Mouse (Mus musculus): ENCODE measurements around the gene Spata25. TPM values are rescaled to one million over a fixed set of nuclear protein-coding genes. Genes with fewer than 3 reads are reported as not detected.

Spata25 gene
- polyA plus RNA-seq (2014; fragmentation: Illumina TruSeq; extraction: RNeasy Lipid Tissue Mini Kit (QIAGEN cat#74804); ENCODE audit: low read depth, low replicate concordance) = 15.7 TPM

DNA sequence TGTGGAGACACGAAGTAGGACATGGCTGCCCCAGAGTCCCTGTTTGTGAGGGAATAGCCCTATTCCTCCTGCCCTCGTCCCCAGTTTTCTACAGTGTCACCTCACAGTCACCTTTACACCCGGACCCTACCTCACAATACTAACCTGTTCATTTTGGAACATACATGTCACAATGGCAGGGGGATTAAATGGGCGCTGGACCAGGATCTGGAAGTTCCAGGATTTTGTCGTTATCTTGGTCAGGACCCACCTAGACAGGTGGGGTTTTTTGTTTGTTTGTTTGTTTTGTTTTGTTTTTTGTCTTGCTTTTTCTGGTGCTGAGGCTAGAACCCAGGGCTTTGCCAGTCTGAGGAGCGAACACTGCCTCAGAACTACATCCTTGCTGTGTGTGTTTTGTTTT lies at the start of gene Spata25:
Gene Spata25, minus strand, starts transcription at position 101 of the 400 bp plus-strand sequence.

DNA sequence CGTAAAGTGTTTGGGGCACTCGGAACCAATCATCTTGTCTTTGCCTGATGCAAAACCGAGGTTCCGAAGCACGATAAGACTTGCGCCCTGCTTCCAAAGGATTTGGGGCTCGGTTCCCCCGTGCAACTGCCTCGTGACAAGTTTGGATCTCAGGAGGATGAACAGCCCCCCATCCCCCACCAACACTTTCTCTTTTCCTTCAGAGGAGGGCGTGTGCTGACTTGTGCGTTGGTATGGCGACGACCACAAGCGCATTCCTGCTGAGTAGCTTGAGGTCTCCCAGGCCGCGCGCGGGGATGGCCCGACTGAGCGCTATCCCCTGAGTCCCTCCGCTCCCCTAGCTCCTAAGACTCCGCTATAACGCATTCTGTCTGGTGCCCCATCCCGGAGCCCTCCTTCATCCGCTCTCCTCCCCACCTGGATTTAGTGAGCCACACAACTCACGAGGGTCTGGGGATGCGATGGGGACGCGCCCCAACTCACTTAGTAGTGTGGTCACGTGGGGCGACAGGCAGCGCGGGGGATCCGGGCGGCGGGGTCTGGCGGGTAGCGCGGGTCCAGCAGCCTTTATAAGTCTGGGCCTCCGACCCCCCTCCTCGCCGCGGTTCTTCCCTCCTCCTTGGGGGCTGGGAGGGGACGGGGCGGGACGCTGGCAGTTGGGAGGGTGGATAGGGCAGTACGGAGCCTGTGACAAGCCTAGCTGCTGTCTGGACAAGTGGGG lies 28.9 kb upstream of the Spata25 start, which contains the start of gene Pltp:
Gene Pltp, minus strand, starts transcription at position 611 of the 721 bp plus-strand sequence.

DNA sequence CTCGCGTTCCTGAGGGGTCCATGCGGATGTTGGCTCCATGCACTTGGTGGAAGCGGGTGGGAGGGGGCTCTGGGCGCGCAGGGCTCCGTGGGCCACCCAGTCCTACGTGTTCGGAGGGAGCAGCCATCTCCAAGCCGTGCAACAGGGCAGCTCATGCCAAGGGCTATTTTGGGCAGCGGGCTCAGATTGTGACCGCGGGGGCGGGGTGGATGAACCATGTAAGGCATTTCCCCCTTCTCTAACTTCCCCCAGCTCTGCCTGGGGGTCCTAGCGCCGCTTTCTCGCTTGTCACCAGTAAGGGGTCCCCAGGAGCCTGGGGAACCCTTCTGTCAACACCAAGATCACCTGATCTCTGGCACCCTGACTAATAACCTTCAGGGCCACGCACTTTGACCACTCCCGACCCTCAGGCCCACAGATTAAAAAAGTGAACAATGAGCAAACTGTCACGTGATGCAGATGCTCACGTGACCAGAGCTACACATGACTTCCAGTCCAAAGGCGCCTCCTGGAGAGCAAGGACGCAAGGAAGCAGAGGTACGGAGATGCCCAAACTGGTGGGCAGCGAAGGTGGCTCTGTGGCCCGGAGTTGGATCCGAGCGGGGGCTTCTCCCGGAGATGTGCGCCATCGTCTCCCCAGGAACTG lies 5.1 kb upstream of the Spata25 start, which contains the start of gene Neurl2:
Gene Neurl2, minus strand, starts transcription at position 143 of the 646 bp plus-strand sequence.

DNA sequence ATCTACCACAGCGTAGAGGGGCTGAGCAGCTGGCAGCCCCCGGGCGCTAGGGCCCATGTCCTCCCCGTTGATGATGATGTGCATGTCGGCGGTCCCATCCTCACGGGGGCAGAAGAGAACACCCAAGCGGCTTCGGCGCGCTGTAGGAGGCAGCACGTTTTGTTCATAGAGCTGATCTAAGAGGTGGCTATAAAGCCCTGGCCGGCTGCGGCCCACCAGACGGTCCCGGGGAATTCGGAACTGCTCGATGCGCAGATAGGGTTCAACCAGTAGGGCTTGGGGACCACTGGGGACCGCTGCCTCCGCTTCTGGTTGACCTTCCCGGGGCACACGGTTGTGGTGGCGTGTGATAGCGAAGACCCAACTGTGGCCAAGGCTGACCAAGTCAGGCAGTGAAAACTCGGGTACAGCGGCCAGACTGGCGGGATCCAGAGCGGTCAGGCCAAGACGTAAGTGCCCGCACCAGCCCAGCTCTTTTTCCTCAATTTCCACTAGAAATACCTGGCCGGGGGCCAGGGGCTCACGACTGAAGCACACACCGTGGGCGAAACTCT lies 4.5 kb upstream of the Spata25 start, which contains the start of gene Ctsa:
Gene Ctsa, plus strand, starts transcription at position 126 of the 554 bp plus-strand sequence.

DNA sequence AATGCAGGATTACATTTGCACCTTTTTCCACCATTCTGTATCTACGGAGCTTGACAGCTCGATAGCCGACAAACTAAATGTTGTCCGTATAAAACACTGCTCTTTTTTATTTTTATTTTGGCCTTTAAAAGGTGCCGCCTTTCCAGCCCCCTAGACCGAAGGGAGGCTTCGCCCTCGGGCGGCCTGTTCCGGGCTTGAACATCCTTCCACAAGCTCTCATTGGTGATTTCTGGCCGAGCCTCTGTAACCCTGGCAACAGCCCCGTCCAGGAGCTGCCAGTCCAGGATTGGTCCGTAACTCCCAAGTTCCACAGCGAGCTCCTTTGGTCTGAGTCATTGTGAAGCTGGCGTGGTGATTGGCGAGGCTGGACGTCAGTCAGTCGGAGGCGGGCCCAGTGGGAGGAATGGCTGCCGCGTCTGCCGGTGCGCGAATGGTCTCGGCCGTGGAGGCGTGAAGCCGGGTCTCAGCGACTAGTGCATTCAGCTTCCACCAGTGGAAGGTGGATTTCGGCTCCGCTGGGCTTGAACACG lies 5.6 kb downstream of the Spata25 start, which contains the start of gene Zswim1:
Gene Zswim1, plus strand, starts transcription at position 51 of the 530 bp plus-strand sequence.

DNA sequence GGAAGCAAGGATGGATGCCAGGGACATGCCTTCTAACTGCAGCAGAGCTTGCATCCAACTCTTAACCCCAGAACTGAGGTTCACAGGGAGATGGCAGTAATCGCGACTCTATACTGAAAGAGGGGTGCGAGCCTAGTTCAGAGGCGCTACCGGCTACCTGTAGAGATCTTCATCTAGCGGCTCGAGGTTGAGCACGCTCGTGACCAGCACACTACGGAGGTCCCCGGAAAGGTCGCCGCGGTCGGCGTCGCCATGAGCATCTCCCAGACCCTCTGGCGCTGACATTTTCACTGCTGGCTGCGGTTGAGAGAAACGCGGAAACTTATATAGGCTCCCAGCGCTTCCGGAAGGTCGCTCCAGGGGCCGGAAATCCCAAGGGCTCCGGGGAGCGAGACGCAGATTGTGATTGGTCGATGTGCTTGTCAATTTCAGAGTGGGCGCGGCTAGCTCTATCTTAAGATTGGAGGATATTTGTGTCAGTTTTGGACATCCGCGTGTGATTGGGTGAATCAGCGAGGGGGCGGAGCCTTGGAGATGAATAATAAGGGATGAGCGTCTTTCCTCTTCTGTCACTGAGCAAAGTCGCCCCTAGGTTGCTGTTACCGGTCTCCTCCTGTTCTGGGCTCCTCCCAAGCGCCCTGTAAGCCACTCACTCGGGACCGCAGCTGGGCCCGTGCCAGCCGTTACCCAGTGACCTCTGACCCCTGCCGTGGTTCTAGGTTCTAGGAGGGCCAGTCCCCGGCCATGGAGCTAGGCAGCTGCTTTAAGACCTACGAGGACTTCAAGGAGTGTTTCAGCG lies 23.6 kb downstream of the Spata25 start, which contains the start of the genes Acot8 and Zswim3:
Gene Acot8, minus strand, starts transcription at position 350 of the 799 bp plus-strand sequence.
Gene Zswim3, plus strand, starts transcription at position 566 of the 799 bp plus-strand sequence.

DNA sequence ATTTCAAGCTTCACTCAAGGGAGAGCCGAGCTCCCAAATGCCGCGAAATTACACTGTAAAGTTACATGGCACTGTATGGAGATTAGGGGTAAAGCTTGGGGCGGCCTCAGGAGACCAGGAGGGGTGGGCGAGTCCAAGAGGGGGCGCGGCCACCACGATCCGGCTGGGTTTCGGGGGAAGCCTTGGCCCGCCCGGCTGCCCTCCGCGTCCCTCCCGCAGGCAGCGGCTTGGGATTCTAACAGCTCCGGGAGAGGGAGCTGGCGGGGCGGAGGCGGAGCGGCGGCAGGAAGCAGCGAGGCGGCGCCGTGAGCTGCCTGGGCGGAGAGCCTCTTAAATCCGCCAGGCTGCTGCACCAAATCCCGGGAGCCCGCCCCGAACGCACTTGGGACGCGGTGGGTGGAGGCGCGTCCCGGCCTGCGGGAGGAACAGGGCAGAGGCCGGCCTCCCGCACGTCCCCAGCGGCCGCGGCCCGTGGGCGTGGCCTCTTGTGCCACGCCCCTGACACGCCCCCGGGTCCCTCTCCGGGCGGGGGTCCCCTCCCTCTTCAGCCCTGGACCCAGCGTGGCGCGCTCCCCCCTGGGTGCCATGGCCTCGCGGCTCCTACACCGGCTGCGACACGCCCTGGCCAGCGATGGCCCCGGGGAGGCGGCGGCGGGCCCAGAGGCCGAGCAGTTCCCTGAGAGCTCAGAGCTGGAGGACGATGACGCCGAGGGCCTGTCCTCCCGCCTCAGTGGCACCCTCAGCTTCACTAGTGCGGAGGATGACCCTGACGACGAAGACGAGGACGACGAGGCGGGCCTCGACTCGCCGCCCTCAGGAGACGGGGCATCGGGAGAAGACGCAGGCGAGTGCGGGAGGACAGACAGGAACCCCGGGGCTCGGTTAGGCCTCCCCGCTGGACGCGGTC lies 42.6 kb downstream of the Spata25 start, which contains the start of gene Snx21:
Gene Snx21, plus strand, starts transcription at position 343 of the 907 bp plus-strand sequence.

DNA sequence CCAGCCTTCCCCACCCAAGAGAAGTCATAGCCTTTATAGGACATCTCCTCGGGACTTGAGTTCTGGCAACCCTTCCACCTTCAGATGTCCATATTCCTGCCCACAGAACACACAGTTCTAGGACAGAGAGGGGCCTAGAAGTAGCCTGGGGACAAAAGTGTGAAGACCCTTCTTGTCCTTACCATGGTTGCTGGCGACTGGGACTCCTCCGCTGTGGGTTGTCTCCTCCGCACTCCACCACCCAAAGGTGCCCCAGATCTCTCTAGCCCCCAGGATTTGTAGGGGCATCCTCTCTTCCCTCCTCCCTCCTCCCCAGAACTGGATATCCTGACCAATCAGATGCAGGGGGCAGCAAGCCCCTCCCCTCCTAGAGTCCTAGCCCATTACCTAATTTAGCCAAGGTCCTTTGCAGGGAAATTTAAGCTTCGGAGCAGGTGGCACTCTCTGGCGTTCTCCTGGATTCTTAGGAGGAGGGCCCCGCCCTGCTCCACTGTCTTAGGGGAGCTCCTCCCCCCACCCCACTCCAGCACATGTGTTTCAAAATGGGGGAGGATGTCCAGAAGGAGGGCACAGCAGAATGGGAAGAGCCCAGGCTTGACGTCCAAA lies 48.8 kb downstream of the Spata25 start, which contains the start of gene Tnnc2:
Gene Tnnc2, minus strand, starts transcription at position 487 of the 606 bp plus-strand sequence.

Other genes with a start within 250 kb of the Spata25 start
- gene Wfdc6a, start 243.1 kb downstream of the Spata25 start, polyA plus RNA-seq (2014; fragmentation: Illumina TruSeq; extraction: RNeasy Lipid Tissue Mini Kit (QIAGEN cat#74804); ENCODE audit: low read depth, low replicate concordance) = 17.8 TPM
- gene Eppin, start 234.9 kb downstream of the Spata25 start, polyA plus RNA-seq (2014; fragmentation: Illumina TruSeq; extraction: RNeasy Lipid Tissue Mini Kit (QIAGEN cat#74804); ENCODE audit: low read depth, low replicate concordance) = 83.7 TPM
- 2.2 TPM for gene Wfdc6b, start 215.0 kb downstream of the Spata25 start, polyA plus RNA-seq (2014; fragmentation: Illumina TruSeq; extraction: RNeasy Lipid Tissue Mini Kit (QIAGEN cat#74804); ENCODE audit: low read depth, low replicate concordance)
- 1.6 TPM for gene Wfdc8, start 214.9 kb downstream of the Spata25 start, polyA plus RNA-seq (2014; fragmentation: Illumina TruSeq; extraction: RNeasy Lipid Tissue Mini Kit (QIAGEN cat#74804); ENCODE audit: low read depth, low replicate concordance)
- gene Wfdc16, start 189.7 kb downstream of the Spata25 start, polyA plus RNA-seq (2014; fragmentation: Illumina TruSeq; extraction: RNeasy Lipid Tissue Mini Kit (QIAGEN cat#74804); ENCODE audit: low read depth, low replicate concordance) = 2.0 TPM
- 15.1 TPM for gene Wfdc10, start 172.5 kb downstream of the Spata25 start, polyA plus RNA-seq (2014; fragmentation: Illumina TruSeq; extraction: RNeasy Lipid Tissue Mini Kit (QIAGEN cat#74804); ENCODE audit: low read depth, low replicate concordance)
- not detected for gene Wfdc9, start 172.0 kb downstream of the Spata25 start, polyA plus RNA-seq (2014; fragmentation: Illumina TruSeq; extraction: RNeasy Lipid Tissue Mini Kit (QIAGEN cat#74804); ENCODE audit: low read depth, low replicate concordance)
- not detected for gene Wfdc11, start 154.4 kb downstream of the Spata25 start, polyA plus RNA-seq (2014; fragmentation: Illumina TruSeq; extraction: RNeasy Lipid Tissue Mini Kit (QIAGEN cat#74804); ENCODE audit: low read depth, low replicate concordance)
- gene Wfdc13, start 143.4 kb downstream of the Spata25 start, polyA plus RNA-seq (2014; fragmentation: Illumina TruSeq; extraction: RNeasy Lipid Tissue Mini Kit (QIAGEN cat#74804); ENCODE audit: low read depth, low replicate concordance) = 2.2 TPM
- gene Spint4, start 130.0 kb downstream of the Spata25 start, polyA plus RNA-seq (2014; fragmentation: Illumina TruSeq; extraction: RNeasy Lipid Tissue Mini Kit (QIAGEN cat#74804); ENCODE audit: low read depth, low replicate concordance) = not detected
- gene Spint5, start 113.2 kb downstream of the Spata25 start, polyA plus RNA-seq (2014; fragmentation: Illumina TruSeq; extraction: RNeasy Lipid Tissue Mini Kit (QIAGEN cat#74804); ENCODE audit: low read depth, low replicate concordance) = 8.1 TPM
- gene Wfdc3, start 82.6 kb downstream of the Spata25 start, polyA plus RNA-seq (2014; fragmentation: Illumina TruSeq; extraction: RNeasy Lipid Tissue Mini Kit (QIAGEN cat#74804); ENCODE audit: low read depth, low replicate concordance) = 11.3 TPM
- 5.0 TPM for gene Dnttip1, start 82.6 kb downstream of the Spata25 start, polyA plus RNA-seq (2014; fragmentation: Illumina TruSeq; extraction: RNeasy Lipid Tissue Mini Kit (QIAGEN cat#74804); ENCODE audit: low read depth, low replicate concordance)
- gene Ube2c, start 58.6 kb downstream of the Spata25 start, polyA plus RNA-seq (2014; fragmentation: Illumina TruSeq; extraction: RNeasy Lipid Tissue Mini Kit (QIAGEN cat#74804); ENCODE audit: low read depth, low replicate concordance) = 11.9 TPM
- not detected for gene Tnnc2, start 48.6 kb downstream of the Spata25 start, polyA plus RNA-seq (2014; fragmentation: Illumina TruSeq; extraction: RNeasy Lipid Tissue Mini Kit (QIAGEN cat#74804); ENCODE audit: low read depth, low replicate concordance)
- 1.4 TPM for gene Snx21, start 42.7 kb downstream of the Spata25 start, polyA plus RNA-seq (2014; fragmentation: Illumina TruSeq; extraction: RNeasy Lipid Tissue Mini Kit (QIAGEN cat#74804); ENCODE audit: low read depth, low replicate concordance)
- gene Acot8, start 23.7 kb downstream of the Spata25 start, polyA plus RNA-seq (2014; fragmentation: Illumina TruSeq; extraction: RNeasy Lipid Tissue Mini Kit (QIAGEN cat#74804); ENCODE audit: low read depth, low replicate concordance) = 1.3 TPM
- 14.7 TPM for gene Zswim3, start 23.4 kb downstream of the Spata25 start, polyA plus RNA-seq (2014; fragmentation: Illumina TruSeq; extraction: RNeasy Lipid Tissue Mini Kit (QIAGEN cat#74804); ENCODE audit: low read depth, low replicate concordance)
- 6.0 TPM for gene Zswim1, start 5.9 kb downstream of the Spata25 start, polyA plus RNA-seq (2014; fragmentation: Illumina TruSeq; extraction: RNeasy Lipid Tissue Mini Kit (QIAGEN cat#74804); ENCODE audit: low read depth, low replicate concordance)
- 5.4 TPM for gene Ctsa, start 4.3 kb upstream of the Spata25 start, polyA plus RNA-seq (2014; fragmentation: Illumina TruSeq; extraction: RNeasy Lipid Tissue Mini Kit (QIAGEN cat#74804); ENCODE audit: low read depth, low replicate concordance)
- not detected for gene Neurl2, start 4.9 kb upstream of the Spata25 start, polyA plus RNA-seq (2014; fragmentation: Illumina TruSeq; extraction: RNeasy Lipid Tissue Mini Kit (QIAGEN cat#74804); ENCODE audit: low read depth, low replicate concordance)
- gene Pltp, start 29.2 kb upstream of the Spata25 start, polyA plus RNA-seq (2014; fragmentation: Illumina TruSeq; extraction: RNeasy Lipid Tissue Mini Kit (QIAGEN cat#74804); ENCODE audit: low read depth, low replicate concordance) = 1.1 TPM
- 2.8 TPM for gene Pcif1, start 50.8 kb upstream of the Spata25 start, polyA plus RNA-seq (2014; fragmentation: Illumina TruSeq; extraction: RNeasy Lipid Tissue Mini Kit (QIAGEN cat#74804); ENCODE audit: low read depth, low replicate concordance)
- 0.22 TPM for gene Zfp335, start 83.2 kb upstream of the Spata25 start, polyA plus RNA-seq (2014; fragmentation: Illumina TruSeq; extraction: RNeasy Lipid Tissue Mini Kit (QIAGEN cat#74804); ENCODE audit: low read depth, low replicate concordance)
- not detected for gene Mmp9, start 112.2 kb upstream of the Spata25 start, polyA plus RNA-seq (2014; fragmentation: Illumina TruSeq; extraction: RNeasy Lipid Tissue Mini Kit (QIAGEN cat#74804); ENCODE audit: low read depth, low replicate concordance)
- gene Slc12a5, start 132.3 kb upstream of the Spata25 start, polyA plus RNA-seq (2014; fragmentation: Illumina TruSeq; extraction: RNeasy Lipid Tissue Mini Kit (QIAGEN cat#74804); ENCODE audit: low read depth, low replicate concordance) = 8.0 TPM
- 22.8 TPM for gene Ncoa5, start 206.3 kb upstream of the Spata25 start, polyA plus RNA-seq (2014; fragmentation: Illumina TruSeq; extraction: RNeasy Lipid Tissue Mini Kit (QIAGEN cat#74804); ENCODE audit: low read depth, low replicate concordance)
- not detected for gene Cd40, start 227.1 kb upstream of the Spata25 start, polyA plus RNA-seq (2014; fragmentation: Illumina TruSeq; extraction: RNeasy Lipid Tissue Mini Kit (QIAGEN cat#74804); ENCODE audit: low read depth, low replicate concordance)

Data from testis, adult 10 weeks (tissue).